In genomic region chr8:109759426-109759825, GRCm38 (mm10) we compare ENCODE assay signal across 24 mouse cellular contexts. TPM values are rescaled to one million over a fixed set of nuclear protein-coding genes. Genes with fewer than 3 reads are reported as not detected.
DNase-seq lines count a peak whose midpoint lies in the region; ATAC-seq and TF ChIP-seq lines count a peak whose summit lies in the region.
"Had no signal": no experiment of that assay in that cellular context is flagged by ENCODE, and none has a peak within 500 bp of the region (broad histone marks: within the 10 kb centered on the region; RNA-seq: fewer than 3 reads in every experiment).

No protein-coding gene starts in this region.

- no peak overlapping the region for H3K27ac ChIP-seq in liver, embryonic 16.5 days (ENCODE audit: low read length)
- H3K27ac ChIP-seq in liver, embryonic 11.5 days (ENCODE audit: low read depth, low read length): no peak overlapping the region
- peak overlapping the region; percentile 32; the same call in 1 of the 2 replicates for H3K27ac ChIP-seq in bone marrow macrophage, adult 2 months (ENCODE audit: insufficient read depth, low read depth, low read length)
- H3K27ac ChIP-seq in midbrain, embryonic 14.5 days (replicated peaks; ENCODE audit: low read depth, low read length): no peak overlapping the region
- H3K27ac ChIP-seq: embryonic facial prominence, embryonic 13.5 days; embryonic facial prominence, embryonic 15.5 days; forebrain, embryonic 10.5 days; forebrain, embryonic 12.5 days had no signal

- no peak overlapping the region for H3K4me2 ChIP-seq in liver, embryonic 16.5 days (ENCODE audit: low read depth, low read length)
- no peak overlapping the region for H3K4me2 ChIP-seq in liver, embryonic 11.5 days
- H3K4me2 ChIP-seq in midbrain, embryonic 14.5 days (ENCODE audit: low read length): no peak overlapping the region
- H3K4me2 ChIP-seq: embryonic facial prominence, embryonic 13.5 days; embryonic facial prominence, embryonic 15.5 days; forebrain, embryonic 12.5 days had no signal

- H3K9me3 ChIP-seq in liver, embryonic 16.5 days (replicated peaks; ENCODE audit: control insufficient read depth, low read length): no peaks in the 10 kb centered on the region; the same call in 1 of the 2 replicates
- H3K9me3 ChIP-seq in liver, embryonic 11.5 days (ENCODE audit: control insufficient read depth, low read length): peaks cover 14% of the 10 kb centered on the region
- H3K9me3 ChIP-seq in midbrain, embryonic 14.5 days (ENCODE audit: control insufficient read depth, low read length): no peaks in the 10 kb centered on the region
- H3K9me3 ChIP-seq: embryonic facial prominence, embryonic 15.5 days had no signal

- TF ChIP-seq CTCF in bone marrow macrophage, adult 2 months (IDR thresholded peaks at IDR 0.05; ENCODE audit: low read depth, low read length): no peak

- no peaks in the 10 kb centered on the region for H3K36me3 ChIP-seq in liver, embryonic 16.5 days (ENCODE audit: control insufficient read depth, insufficient read depth)
- no peaks in the 10 kb centered on the region for H3K36me3 ChIP-seq in liver, embryonic 11.5 days (ENCODE audit: control insufficient read depth, insufficient read depth, low read length)
- H3K36me3 ChIP-seq in midbrain, embryonic 14.5 days (ENCODE audit: control insufficient read depth, insufficient read depth, low read length): no peaks in the 10 kb centered on the region
- H3K36me3 ChIP-seq: embryonic facial prominence, embryonic 13.5 days; embryonic facial prominence, embryonic 15.5 days; forebrain, embryonic 10.5 days; forebrain, embryonic 12.5 days; G1E had no signal

- 74% methylated on average over 7 of the region's 7 CpGs for WGBS in liver, embryonic 16.5 days (ENCODE audit: insufficient replicate concordance)
- WGBS in liver, embryonic 11.5 days: 83% methylated on average over 7 of the region's 7 CpGs
- 94% methylated on average over 7 of the region's 7 CpGs for WGBS in midbrain, embryonic 14.5 days

- no peak overlapping the region for H3K4me3 ChIP-seq in liver, embryonic 16.5 days (ENCODE audit: low read depth, low read length)
- H3K4me3 ChIP-seq in liver, embryonic 11.5 days (ENCODE audit: low read depth, low read length): no peak overlapping the region
- no peak overlapping the region for H3K4me3 ChIP-seq in bone marrow macrophage, adult 2 months (ENCODE audit: insufficient read depth, low read length)
- no peak overlapping the region for H3K4me3 ChIP-seq in midbrain, embryonic 14.5 days (replicated peaks; ENCODE audit: low read depth, low read length)
- H3K4me3 ChIP-seq: embryonic facial prominence, embryonic 13.5 days; embryonic facial prominence, embryonic 15.5 days; erythroblast, embryonic 14.5 days; forebrain, embryonic 10.5 days; forebrain, embryonic 12.5 days had no signal

- no peak for DNase-seq in liver, embryonic 11.5 days (ENCODE audit: low spot score)
- DNase-seq in R1 (ENCODE audit: low read depth, low spot score): peak; percentile 82
- DNase-seq in cerebellum, postnatal 14 days: no peak
- DNase-seq in midbrain, embryonic 14.5 days: no peak
- DNase-seq: adrenal gland, postnatal 14 days; adrenal gland, postnatal 36 days; cerebellum, adult 11 months; cerebellum, adult 2 months; cerebellum, adult 9-10 months; cerebellum, postnatal 10 days; cerebellum, postnatal 36 days; embryo, embryonic 11 days had no signal

- ATAC-seq in liver, embryonic 16.5 days (ENCODE audit: low read depth): 0 out of 2 replicates have a peak, but pooled peaks have one; percentile 7
- no peak for ATAC-seq in liver, embryonic 11.5 days (replicated peaks; ENCODE audit: low FRiP score)
- no peak for ATAC-seq in midbrain, embryonic 14.5 days (ENCODE audit: low FRiP score, low TSS enrichment)
- ATAC-seq: activated CD4-positive, CD25-positive, alpha-beta regulatory T cell, adult 4 months; forebrain, embryonic 14.5 days; forebrain, embryonic 16.5 days; Patski had no signal

- no peaks in the 10 kb centered on the region for H3K4me1 ChIP-seq in liver, embryonic 16.5 days (ENCODE audit: control insufficient read depth, low read depth, low read length)
- H3K4me1 ChIP-seq in liver, embryonic 11.5 days (replicated peaks; ENCODE audit: control insufficient read depth, insufficient read depth, low read length): no peaks in the 10 kb centered on the region
- peaks cover 21% of the 10 kb centered on the region for H3K4me1 ChIP-seq in bone marrow macrophage, adult 2 months (ENCODE audit: control insufficient read depth, insufficient read depth, low read length)
- no peaks in the 10 kb centered on the region for H3K4me1 ChIP-seq in midbrain, embryonic 14.5 days (ENCODE audit: control insufficient read depth, insufficient read depth, low read length)
- H3K4me1 ChIP-seq: embryonic facial prominence, embryonic 13.5 days; embryonic facial prominence, embryonic 15.5 days; forebrain, embryonic 10.5 days; forebrain, embryonic 12.5 days had no signal

- no peak overlapping the region for H3K9ac ChIP-seq in liver, embryonic 16.5 days (ENCODE audit: low read depth, low read length)
- no peak overlapping the region for H3K9ac ChIP-seq in liver, embryonic 11.5 days (ENCODE audit: low read depth, low read length)
- H3K9ac ChIP-seq in midbrain, embryonic 14.5 days (replicated peaks; ENCODE audit: low read length): no peak overlapping the region
- H3K9ac ChIP-seq: embryonic facial prominence, embryonic 13.5 days; embryonic facial prominence, embryonic 15.5 days; forebrain, embryonic 12.5 days had no signal

- H3K27me3 ChIP-seq in liver, embryonic 16.5 days (ENCODE audit: control insufficient read depth, insufficient read depth, low read depth, low read length): no peaks in the 10 kb centered on the region
- H3K27me3 ChIP-seq in liver, embryonic 11.5 days (replicated peaks; ENCODE audit: control insufficient read depth, insufficient read depth, low read length): no peaks in the 10 kb centered on the region
- no peaks in the 10 kb centered on the region for H3K27me3 ChIP-seq in midbrain, embryonic 14.5 days (ENCODE audit: control insufficient read depth, insufficient read depth, low read length)
- H3K27me3 ChIP-seq: embryonic facial prominence, embryonic 13.5 days; embryonic facial prominence, embryonic 15.5 days; forebrain, embryonic 12.5 days; Patski had no signal

- no peak for TF ChIP-seq POLR2A in bone marrow macrophage, adult 2 months (IDR thresholded peaks at IDR 0.05; ENCODE audit: borderline replicate concordance, low read depth, low read length)

RNA-seq across cellular contexts. Expression of gene Ap1g1, which starts 18.9 kb away (rescaled TPM):
- 16.6 and 19.4 TPM in 2 replicates for polyA plus RNA-seq in liver, embryonic 16.5 days (2015; fragmentation: Nextera tagmentation; extraction: Ambion mirVana)
- polyA plus RNA-seq in liver, embryonic 11.5 days (2014; fragmentation: Nextera tagmentation; extraction: Ambion mirVana): 32.7 and 36.5 TPM in 2 replicates
- 80.9 and 91.2 TPM in 2 replicates for polyA plus RNA-seq in bone marrow macrophage, adult 2 months (2012; ENCODE audit: insufficient read depth, insufficient read length, missing spikeins)
- polyA plus RNA-seq in midbrain, embryonic 14.5 days (2014; fragmentation: Nextera tagmentation; extraction: Ambion mirVana): 33.9 and 43.4 TPM in 2 replicates

RNA-seq across cellular contexts. Expression of gene Atxn1l, which starts 21.9 kb away (rescaled TPM):
- 2.8 and 3.2 TPM in 2 replicates for polyA plus RNA-seq in liver, embryonic 16.5 days (2015; fragmentation: Nextera tagmentation; extraction: Ambion mirVana)
- 5.6 and 7.5 TPM in 2 replicates for polyA plus RNA-seq in liver, embryonic 11.5 days (2014; fragmentation: Nextera tagmentation; extraction: Ambion mirVana)
- polyA plus RNA-seq in bone marrow macrophage, adult 2 months (2012; ENCODE audit: insufficient read depth, insufficient read length, missing spikeins): 21.0 and 21.2 TPM in 2 replicates
- 3.1 and 4.4 TPM in 2 replicates for polyA plus RNA-seq in midbrain, embryonic 14.5 days (2014; fragmentation: Nextera tagmentation; extraction: Ambion mirVana)

RNA-seq across cellular contexts. Expression of gene Zfp821, which starts 54.1 kb away (rescaled TPM):
- 4.9 and 5.3 TPM in 2 replicates for polyA plus RNA-seq in liver, embryonic 16.5 days (2015; fragmentation: Nextera tagmentation; extraction: Ambion mirVana)
- 10.6 and 11.7 TPM in 2 replicates for polyA plus RNA-seq in liver, embryonic 11.5 days (2014; fragmentation: Nextera tagmentation; extraction: Ambion mirVana)
- 7.7 and 11.6 TPM in 2 replicates for polyA plus RNA-seq in bone marrow macrophage, adult 2 months (2012; ENCODE audit: insufficient read depth, insufficient read length, missing spikeins)
- polyA plus RNA-seq in midbrain, embryonic 14.5 days (2014; fragmentation: Nextera tagmentation; extraction: Ambion mirVana): 87.5 and 95.2 TPM in 2 replicates
